Mouse (Mus musculus): Measurements from ENCODE around the gene Grm3.

- TF ChIP-seq CTCF (IDR thresholded peaks at IDR 0.05; ENCODE audit: insufficient read depth, low read length): no peak
- no peak for TF ChIP-seq POLR2A (IDR thresholded peaks at IDR 0.05; ENCODE audit: borderline replicate concordance, extremely low read depth, low read depth, low read length)
Measured at GRCm38 (mm10) chr5:9627220-9627619, 97.8 kb downstream of the Grm3 start.
